Mouse (Mus musculus): ENCODE results near the gene Ptgs1.
"Not testable (repeated sequence)": the region's sequence is repeated elsewhere in the genome, so short reads cannot be mapped to it uniquely, and the experiment has no call there.

Ptgs1 gene

GRCm38 (mm10) chr2:36230366-36230765, at the start of gene Ptgs1:
TSS of gene Ptgs1 (plus strand) at chr2:36230426.
- DNase-seq (ENCODE audit: low spot score): peak; percentile 55

GRCm38 (mm10) chr2:36181587-36182368, 48.4 kb upstream of the Ptgs1 start:
- not testable (repeated sequence) for DNase-seq (ENCODE audit: low spot score)

GRCm38 (mm10) chr2:36183278-36183677, 46.9 kb upstream of the Ptgs1 start:
- DNase-seq (ENCODE audit: low spot score): no peak

- no peak for DNase-seq (ENCODE audit: low spot score)
Observed at GRCm38 (mm10) chr2:36184192-36184591, 46.0 kb upstream of the Ptgs1 start.

DNA sequence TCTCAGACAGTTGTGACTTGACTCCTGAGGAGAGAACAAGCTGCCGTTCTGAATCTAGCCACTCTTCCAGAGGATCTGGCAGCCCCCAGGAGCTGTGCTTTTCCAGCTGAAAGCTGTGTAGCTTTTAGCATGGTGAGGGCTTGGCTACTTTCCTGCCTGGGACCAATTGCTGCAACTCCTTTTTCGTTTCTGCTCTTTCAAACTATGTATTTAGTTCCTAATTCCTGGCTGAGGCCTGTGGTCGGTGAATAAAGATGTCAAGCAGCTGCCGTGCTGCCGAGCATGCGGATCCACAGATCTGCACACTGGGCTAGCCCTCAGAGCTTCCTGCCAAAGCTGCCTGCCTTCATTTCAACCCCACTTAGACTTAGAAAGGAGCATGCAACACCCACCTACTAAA, 45.4 kb upstream of the Ptgs1 start:
- no peak for DNase-seq (ENCODE audit: low spot score)

DNA sequence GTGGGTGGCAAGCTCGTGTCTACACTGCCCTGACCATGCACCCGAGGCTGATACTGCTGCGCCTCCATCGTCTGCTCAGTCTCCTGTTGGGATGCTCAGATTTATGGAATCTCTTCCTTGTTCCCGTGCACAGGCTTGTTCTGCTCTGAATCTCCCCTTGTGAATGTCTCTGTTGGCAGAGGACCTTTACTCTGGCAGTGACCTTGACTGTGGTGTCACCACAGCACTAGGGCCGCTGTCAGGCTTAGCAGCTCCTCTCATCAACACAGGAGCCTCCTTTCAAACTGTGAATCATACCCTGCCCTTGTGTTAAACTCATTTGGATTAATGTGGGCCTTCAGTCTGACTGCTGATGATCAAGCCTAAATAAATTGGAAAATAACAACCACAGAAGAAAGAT, 41.0 kb upstream of the Ptgs1 start:
- not testable (repeated sequence) for DNase-seq (ENCODE audit: low spot score)

DNA sequence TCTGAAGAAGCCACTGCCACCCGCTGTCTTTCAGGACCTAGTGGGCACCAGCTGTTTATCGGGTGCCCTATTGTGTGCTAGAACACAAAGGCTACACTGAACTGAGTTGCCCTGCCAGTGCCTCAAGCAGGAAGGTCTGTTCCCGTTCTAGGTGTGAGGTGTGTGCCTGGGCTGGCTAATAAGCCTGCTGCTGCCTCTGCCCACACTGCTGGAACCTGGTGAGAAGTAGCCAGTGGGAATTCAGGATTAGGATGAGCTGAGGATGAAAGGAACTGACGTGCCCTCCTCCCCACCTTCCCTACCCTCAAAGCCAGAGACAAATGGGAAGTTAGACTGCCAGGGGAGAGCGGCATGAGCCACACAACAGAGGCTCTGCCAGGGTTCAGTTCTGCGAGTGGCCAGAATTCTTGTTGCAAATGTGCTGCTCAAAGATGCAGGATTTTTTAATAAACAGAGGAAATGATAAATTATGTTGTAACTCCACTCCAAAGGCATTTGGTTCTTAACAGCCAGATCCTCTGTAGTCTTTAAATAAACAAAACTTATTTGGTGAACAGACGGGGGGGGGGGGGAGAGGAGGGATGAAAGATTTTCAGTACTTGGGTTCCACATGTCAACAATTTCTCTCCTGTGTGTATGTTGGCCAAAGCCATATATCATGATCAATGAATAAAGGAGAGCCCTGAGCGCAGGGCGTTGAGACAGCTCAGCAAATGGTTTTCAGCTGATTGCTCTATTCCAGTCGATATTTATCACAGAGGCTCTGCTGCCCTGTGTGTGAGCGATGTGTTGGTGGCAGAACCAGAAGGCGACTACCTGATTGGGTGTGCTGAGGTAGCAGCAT, 38.9 kb upstream of the Ptgs1 start:
- DNase-seq (ENCODE audit: low spot score): no peak

DNA sequence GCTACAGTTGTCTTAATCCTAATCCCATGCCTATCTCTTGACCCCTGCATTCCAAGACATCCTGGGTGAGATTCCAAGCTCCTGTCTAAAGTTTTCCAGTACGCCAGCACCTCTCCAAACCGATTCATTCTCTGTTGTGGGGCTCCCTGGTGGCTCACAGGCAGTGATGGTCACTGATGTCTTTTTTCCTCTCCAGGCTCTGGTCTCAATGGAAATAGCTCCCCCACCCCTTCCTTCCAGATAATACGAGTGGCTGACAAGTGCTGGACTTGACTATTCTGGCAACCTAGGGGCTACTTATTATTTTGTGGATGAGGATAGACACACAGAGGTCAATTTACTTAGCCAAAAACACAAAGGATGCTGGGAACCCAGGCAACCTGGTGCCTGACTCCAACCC, 33.2 kb upstream of the Ptgs1 start:
- no peak for DNase-seq (ENCODE audit: low spot score)

- DNase-seq (ENCODE audit: low spot score): no peak
Observed at GRCm38 (mm10) chr2:36197919-36198881, 32.0 kb upstream of the Ptgs1 start.

- no peak for DNase-seq (ENCODE audit: low spot score)
Observed at GRCm38 (mm10) chr2:36198882-36199262, 31.4 kb upstream of the Ptgs1 start.

DNA sequence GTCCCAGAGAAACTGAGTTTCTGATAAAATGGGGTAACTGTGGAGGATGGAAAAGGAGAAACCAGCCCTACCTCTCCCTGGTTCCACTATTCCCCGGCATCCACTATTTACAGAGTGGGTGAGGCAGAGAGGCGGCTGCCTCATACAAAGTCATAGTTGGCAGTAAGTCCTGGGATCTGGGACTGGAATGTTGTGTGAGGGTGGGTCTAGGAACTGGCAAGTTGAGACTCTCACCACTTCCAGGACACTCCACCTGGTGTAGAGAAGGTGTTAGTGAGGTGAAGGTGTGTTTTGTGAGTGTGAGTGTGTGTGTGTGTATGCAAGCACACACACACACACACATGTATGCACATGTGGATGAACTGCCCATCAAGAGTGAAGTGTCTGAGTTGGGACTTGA, 29.4 kb upstream of the Ptgs1 start:
- no peak for DNase-seq (ENCODE audit: low spot score)

DNA sequence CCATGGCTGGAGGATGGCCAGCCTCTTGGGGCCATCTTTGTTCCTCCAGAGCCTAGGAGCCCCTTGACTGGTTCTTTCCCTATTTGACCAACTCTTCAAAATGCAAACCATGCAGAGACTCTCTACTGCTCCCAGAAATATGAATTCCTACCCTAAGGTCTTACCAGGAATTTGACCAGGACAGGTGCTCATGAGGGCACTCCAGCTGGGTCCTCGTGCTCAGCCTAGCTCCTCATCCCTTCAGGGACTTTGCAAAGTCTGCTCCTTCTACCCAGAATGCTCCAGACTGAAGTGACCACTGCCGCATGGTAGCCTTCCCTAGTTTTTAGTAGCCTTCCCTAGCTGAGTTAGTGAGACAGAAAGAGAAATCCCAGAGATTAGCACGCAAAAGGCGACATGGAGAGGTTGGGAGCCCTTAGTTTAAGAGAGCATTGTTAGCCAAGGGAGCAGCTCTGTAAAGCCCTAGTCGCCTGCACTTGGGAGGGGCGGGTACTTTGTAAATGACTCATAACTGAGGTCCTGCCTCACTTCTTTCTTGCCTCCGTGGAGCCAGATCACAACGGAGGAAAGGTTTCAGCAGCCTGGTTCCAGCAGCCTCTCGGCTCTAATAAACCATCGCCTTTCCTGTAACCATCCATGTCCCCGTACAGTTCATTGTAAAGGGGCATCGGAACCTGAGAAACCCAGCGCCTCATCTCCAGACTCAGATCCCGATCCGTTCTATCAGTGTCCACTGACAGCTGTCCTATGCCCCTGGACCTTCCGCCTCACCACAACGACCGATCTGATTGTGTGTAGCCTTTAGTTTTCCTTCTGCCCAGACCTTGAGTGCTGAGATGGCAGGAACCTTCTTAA, 28.2 kb upstream of the Ptgs1 start:
- DNase-seq (ENCODE audit: low spot score): no peak

- no peak for DNase-seq (ENCODE audit: low spot score)
Observed at GRCm38 (mm10) chr2:36202611-36202880, 27.7 kb upstream of the Ptgs1 start.

- no peak for DNase-seq (ENCODE audit: low spot score)
Observed at GRCm38 (mm10) chr2:36203011-36203825, 27.0 kb upstream of the Ptgs1 start.

- no peak for DNase-seq (ENCODE audit: low spot score)
Observed at GRCm38 (mm10) chr2:36204595-36204994, 25.6 kb upstream of the Ptgs1 start.

GRCm38 (mm10) chr2:36207071-36207470, 23.2 kb upstream of the Ptgs1 start:
- no peak for DNase-seq (ENCODE audit: low spot score)

GRCm38 (mm10) chr2:36210796-36211195, 19.4 kb upstream of the Ptgs1 start:
- no peak for DNase-seq (ENCODE audit: low spot score)

DNA sequence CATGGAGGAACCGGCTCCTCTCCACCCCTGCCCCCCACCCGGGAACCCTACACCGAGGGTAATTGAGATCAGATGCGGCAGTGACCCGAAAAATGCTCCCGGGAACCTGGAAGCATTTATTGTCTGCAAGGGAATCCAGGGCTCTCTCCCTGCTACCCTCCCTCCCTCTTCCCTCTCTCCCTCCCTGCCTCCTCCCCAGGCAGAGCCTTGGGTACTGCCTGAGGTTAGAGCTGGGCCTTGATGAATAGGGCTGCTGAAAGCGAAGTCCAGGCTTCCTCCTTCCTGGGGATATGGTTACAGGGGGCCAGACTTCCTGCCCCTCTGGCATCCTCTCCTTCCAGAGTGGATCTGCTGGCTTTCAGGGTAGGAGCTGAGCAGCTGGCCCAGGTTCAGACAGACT, 18.4 kb upstream of the Ptgs1 start:
- DNase-seq (ENCODE audit: low spot score): no peak

- no peak for DNase-seq (ENCODE audit: low spot score)
Observed at GRCm38 (mm10) chr2:36213108-36213507, 17.1 kb upstream of the Ptgs1 start.

DNA sequence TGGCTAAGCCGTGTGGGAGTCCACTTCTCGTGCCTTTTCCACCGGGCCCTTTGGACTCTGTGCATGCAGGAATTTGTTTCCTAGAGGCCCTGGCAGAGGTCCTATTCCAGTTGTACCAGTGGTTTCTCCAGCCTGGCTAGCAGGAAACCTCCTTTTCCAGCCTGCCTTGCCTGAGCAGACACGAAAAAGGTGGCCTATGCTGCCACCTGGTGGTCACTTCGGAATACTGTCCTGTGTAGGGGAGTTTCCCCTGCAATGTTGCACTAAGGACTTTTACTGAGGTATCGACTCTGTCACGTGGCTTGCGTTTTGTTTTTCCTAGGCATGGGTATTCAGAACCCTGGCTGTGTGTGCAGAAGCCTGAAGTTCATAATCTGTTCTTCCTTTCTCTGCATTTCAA, 16.2 kb upstream of the Ptgs1 start:
- peak; percentile 96 for DNase-seq (ENCODE audit: low spot score)

DNA sequence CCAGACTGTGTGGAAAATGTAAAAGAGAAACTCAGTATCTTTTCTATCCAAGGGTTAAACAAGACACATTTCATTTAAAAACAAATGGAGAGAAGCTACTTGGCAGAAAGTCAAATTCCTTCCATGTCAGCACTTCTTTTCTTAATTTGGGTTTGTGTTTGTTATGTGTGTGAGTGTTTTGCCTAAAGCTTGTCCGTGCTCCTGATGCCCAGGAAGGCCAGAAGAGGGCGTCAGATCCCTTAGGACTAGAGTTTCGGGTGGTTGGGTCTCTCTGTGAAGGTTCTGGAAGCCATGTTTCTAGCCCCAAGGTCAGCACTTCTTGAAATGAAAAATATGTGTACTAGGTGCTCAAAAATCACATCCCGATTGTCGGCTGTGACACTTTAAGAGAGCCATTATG, 15.8 kb upstream of the Ptgs1 start:
- peak; percentile 64 for DNase-seq (ENCODE audit: low spot score)
